Mouse (Mus musculus) stomach, postnatal 0 days (tissue): ENCODE measurements around the gene Coro2b. TPM values are rescaled to one million over a fixed set of nuclear protein-coding genes. Genes with fewer than 3 reads are reported as not detected.
A peak's percentile ranks its signal among the peaks of the same experiment; 100 is the strongest.

Source experiments
- ATAC-seq: fragments of 200-750 bp; cut with Nextera tagmentation; 2 replicates; pipeline ENCODE4 v1.8.0; 2017; ENCODE audit not compliant: low FRiP score, low TSS enrichment
- DNase-seq: peaks from one replicate; pipeline ENCODE4 v3.0.0-alpha.2; 2016; ENCODE audit warnings: low spot score
- H3K27ac ChIP-seq: fragments of 300-500 bp; sonication (generic); replicated peaks from 2 replicates; pipeline ENCODE4 v1.5.1; 2014; ENCODE audit warnings: mild to moderate bottlenecking, control low read depth
- H3K27me3 ChIP-seq: fragments of 300-500 bp; sonication (generic); 2 replicates; pipeline ENCODE4 v1.6.1; 2014; ENCODE audit warnings: low read length; ENCODE audit not compliant: control insufficient read depth, insufficient read depth
- H3K36me3 ChIP-seq: fragments of 300-500 bp; sonication (generic); 2 replicates; pipeline ENCODE4 v1.6.1; 2014; ENCODE audit warnings: low read length, mixed read lengths; ENCODE audit not compliant: control insufficient read depth, insufficient read depth
- H3K4me1 ChIP-seq: fragments of 300-500 bp; sonication (generic); replicated peaks from 2 replicates; pipeline ENCODE4 v1.6.1; 2014; ENCODE audit warnings: antibody characterized with exemption; ENCODE audit not compliant: control insufficient read depth, insufficient read depth
- H3K4me2 ChIP-seq: fragments of 300-500 bp; sonication (generic); replicated peaks from 2 replicates; pipeline ENCODE4 v1.6.1; 2014; ENCODE audit warnings: low read depth, mild to moderate bottlenecking, control low read depth, moderate library complexity
- H3K4me3 ChIP-seq: fragments of 300-500 bp; sonication (generic); 2 replicates; pipeline ENCODE4 v1.5.1; 2014; ENCODE audit warnings: low read depth, low read length, control low read depth
- H3K9ac ChIP-seq: fragments of 300-500 bp; sonication (generic); 2 replicates; pipeline ENCODE4 v1.6.1; 2014; ENCODE audit warnings: mild to moderate bottlenecking, low read length, control low read depth, mixed read lengths
- H3K9me3 ChIP-seq: fragments of 300-500 bp; sonication (generic); 2 replicates; pipeline ENCODE4 v1.6.1; 2016; ENCODE audit warnings: low read length; ENCODE audit not compliant: control insufficient read depth
- CTCF ChIP-seq: IDR thresholded peaks from 2 replicates; pipeline ENCODE4 v1.5.1; 2016; ENCODE audit warnings: antibody characterized with exemption, low read depth, mild to moderate bottlenecking, moderate library complexity
- EP300 ChIP-seq: optimal IDR thresholded peaks from 2 replicates; pipeline ENCODE3; 2016; ENCODE audit warnings: antibody characterized with exemption
- WGBS: fragments of 180-500 bp; shearing (Covaris S2); extraction: QIAGEN DNeasy Blood & Tissue Kit; methylation state at CpG from one replicate; pipeline ENCODE4 v1.1.7; 2014; 5-methylcytosine and 5-hydroxymethylcytosine counted together
- polyA plus RNA-seq: library from polyadenylated mRNA; unstranded; fragments of >200 nt; fragmentation: Nextera tagmentation; extraction: Ambion mirVana; gene quantifications from 2 replicates; pipeline ENCODE4 v1.2.1, GENCODE M21; 2015

The Coro2b gene
- polyA plus RNA-seq, 1 experiment from 2014 or later: 4.9 TPM

DNA sequence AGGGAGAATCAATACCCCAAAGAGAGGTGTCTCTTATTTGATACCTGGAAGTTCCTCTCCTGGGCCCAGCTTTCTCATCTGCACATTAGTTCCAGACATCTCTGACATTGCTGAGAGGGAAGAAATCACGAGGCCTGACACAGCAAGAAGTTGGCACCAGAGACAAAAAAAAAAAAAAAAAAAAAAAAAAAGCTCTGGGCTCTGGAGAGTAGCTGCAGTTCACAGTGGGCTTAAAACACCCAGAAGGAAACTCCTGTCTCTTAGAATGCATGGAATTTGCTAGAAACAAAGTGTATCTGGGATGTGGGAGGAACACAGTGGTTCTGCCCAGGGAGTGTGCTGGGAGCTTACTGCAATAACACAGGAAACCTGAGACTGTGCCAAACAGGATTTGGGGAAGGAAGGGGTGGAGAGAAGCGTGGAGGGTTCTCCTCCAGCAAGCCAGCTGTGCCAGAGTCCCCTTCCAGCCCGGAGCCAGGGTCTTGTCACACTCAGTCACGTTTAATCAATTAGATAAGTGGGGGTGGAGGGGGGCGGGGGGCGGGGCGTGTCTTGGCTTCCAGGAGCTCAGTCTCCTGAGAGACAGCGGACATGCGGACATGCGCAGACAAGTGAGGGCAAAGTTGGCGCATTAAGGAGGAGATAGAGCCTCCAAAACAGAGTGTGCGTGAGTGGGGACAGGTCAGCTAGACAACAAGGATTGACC lies 101.1 kb downstream of the Coro2b start:
- 0 out of 2 replicates have a peak, but pooled peaks cover 2% of the 10 kb centered on the region for H3K4me1 ChIP-seq
- 0 out of 2 replicates have a peak overlapping the region, but pooled peaks have one; percentile 2 for H3K9ac ChIP-seq
- H3K9me3 ChIP-seq: no peaks in the 10 kb centered on the region
- WGBS: 5% methylated on average over 12 of the region's 12 CpGs
- H3K36me3 ChIP-seq: no peaks in the 10 kb centered on the region
- peak; percentile 75 for ATAC-seq
- TF ChIP-seq EP300 (no peak), CTCF (no peak)
- peak; percentile 72 for DNase-seq
- no peaks in the 10 kb centered on the region for H3K27me3 ChIP-seq
- H3K4me3 ChIP-seq: no peak overlapping the region
- peak overlapping the region; percentile 37 for H3K4me2 ChIP-seq
- peak overlapping the region; percentile 65 for H3K27ac ChIP-seq

DNA sequence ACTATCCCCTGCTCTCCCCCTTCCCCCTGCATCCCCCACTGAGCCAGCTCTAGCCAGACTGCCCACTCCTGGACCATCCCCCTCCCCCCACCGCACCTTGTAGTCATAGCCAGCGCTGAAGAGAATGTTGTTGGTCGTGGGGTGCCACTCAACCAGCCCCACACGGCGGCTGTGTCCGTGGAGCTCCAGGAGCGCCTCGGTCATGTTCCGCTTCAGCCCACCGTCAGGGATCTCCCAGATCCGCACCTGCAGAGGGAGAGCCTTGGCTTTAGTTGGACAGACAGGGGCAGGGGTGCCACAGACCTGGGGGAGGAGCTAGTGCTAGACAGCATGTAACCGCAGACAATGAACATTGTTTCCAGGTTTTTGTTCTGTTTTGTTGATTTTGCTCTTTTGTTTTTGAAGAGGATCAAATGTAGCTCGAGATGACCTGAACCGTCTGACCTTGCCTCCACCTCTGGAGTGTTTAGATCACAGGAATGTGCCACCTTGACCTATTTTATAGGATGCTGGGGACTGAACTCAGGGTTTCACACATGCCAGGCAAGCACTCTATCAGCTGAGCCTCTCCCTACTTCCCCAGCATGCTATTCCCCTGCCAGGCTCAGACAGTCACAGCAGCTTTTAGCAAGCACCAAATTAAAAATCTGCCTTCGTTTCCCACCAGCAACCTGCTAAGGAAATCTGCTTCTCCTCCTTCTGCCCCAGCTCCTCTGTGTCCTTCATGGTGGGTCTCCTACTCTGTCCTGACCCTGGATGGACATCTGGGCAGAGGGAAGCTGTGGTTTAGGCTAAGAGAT lies 104.4 kb downstream of the Coro2b start:
- no peak for TF ChIP-seq CTCF
- H3K27ac ChIP-seq: no peak overlapping the region
- H3K36me3 ChIP-seq: no peaks in the 10 kb centered on the region
- no peak overlapping the region for H3K9ac ChIP-seq
- no peak for ATAC-seq
- no peaks in the 10 kb centered on the region for H3K9me3 ChIP-seq
- H3K27me3 ChIP-seq: no peaks in the 10 kb centered on the region
- no peaks in the 10 kb centered on the region for H3K4me1 ChIP-seq
- H3K4me2 ChIP-seq: no peak overlapping the region
- no peak for DNase-seq
- 69% methylated on average over 15 of the region's 15 CpGs for WGBS
- H3K4me3 ChIP-seq: no peak overlapping the region

DNA sequence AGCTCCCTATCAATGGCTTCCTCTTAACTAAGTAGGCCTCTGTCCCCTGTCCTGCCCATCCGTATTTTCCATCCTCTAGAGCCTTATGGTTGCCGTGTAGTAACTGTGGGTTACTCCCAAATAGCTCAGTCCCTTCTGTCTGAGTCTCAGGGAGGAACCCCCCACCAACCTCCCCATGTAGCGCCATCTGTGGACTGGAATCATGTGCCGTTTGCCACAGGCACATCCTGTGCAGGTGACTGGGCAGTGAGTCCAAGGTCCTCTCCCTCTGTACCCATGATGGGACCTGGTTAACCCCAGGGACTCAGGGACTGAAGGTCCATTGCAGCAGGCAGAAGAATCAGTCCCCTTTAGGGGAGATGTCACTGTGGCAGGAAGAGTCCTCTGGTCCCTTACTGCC lies 106.1 kb downstream of the Coro2b start:
- no peak overlapping the region for H3K4me2 ChIP-seq
- H3K9ac ChIP-seq: no peak overlapping the region
- no peaks in the 10 kb centered on the region for H3K36me3 ChIP-seq
- H3K9me3 ChIP-seq: no peaks in the 10 kb centered on the region
- ATAC-seq (no peak), DNase-seq (no peak)
- H3K27me3 ChIP-seq: no peaks in the 10 kb centered on the region
- H3K4me3 ChIP-seq: no peak overlapping the region
- no peak for TF ChIP-seq CTCF
- no peak for TF ChIP-seq EP300
- no peaks in the 10 kb centered on the region for H3K4me1 ChIP-seq
- no peak overlapping the region for H3K27ac ChIP-seq
- 96% methylated on average over 4 of the region's 4 CpGs for WGBS

DNA sequence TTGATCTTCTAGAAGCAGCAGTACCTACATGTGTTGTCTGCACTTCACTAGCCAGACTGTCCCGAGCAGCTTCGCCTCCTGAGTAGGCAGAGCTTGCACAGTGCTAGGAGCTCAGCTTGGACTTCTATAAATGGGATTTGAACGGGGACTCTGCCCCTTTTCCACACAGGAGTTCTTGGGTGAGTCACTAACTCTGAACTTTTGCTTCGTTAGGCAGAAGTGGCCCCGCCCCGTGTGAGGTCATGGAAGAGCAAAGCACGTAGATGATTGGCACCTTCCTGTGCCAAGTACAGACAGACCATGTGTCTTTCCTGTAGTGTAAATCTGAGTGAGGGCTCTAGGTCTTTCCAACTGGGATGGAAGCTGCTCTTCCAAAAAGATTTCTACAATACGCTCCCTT lies 109.8 kb downstream of the Coro2b start:
- peak; percentile 77 for DNase-seq
- peak; percentile 76 for ATAC-seq
- WGBS: 62% methylated on average over 8 of the region's 8 CpGs
- Histone ChIP-seq H3K4me2 (no peak overlapping the region), H3K9me3 (no peaks in the 10 kb centered on the region), H3K9ac (no peak overlapping the region), H3K27ac (no peak overlapping the region), H3K27me3 (no peaks in the 10 kb centered on the region), H3K4me1 (no peaks in the 10 kb centered on the region), H3K36me3 (no peaks in the 10 kb centered on the region), H3K4me3 (no peak overlapping the region)
- TF ChIP-seq CTCF (no peak), EP300 (no peak)

DNA sequence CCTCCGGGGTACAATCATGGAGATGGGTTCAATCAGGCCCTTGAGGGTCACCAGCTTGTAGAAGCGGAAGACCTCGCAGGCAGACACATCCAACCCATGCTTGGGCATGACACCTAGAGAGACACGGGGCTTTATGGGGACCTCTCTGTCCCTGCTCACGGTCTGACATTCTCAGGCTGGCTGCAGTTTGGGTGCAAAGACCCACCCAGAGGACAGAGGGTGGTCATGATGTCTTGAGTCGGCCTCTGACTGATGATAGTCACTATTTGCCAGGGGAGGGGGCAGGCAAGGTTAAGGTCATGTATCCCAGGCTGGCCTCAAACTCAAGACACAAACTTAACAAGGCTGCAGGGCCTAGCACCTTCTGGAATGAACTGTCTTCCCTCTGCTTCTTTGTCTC lies 110.3 kb downstream of the Coro2b start:
- Histone ChIP-seq H3K9ac (no peak overlapping the region), H3K9me3 (no peaks in the 10 kb centered on the region), H3K27ac (no peak overlapping the region), H3K4me1 (no peaks in the 10 kb centered on the region), H3K4me2 (no peak overlapping the region), H3K4me3 (no peak overlapping the region), H3K27me3 (no peaks in the 10 kb centered on the region), H3K36me3 (no peaks in the 10 kb centered on the region)
- DNase-seq (no peak), ATAC-seq (no peak)
- WGBS: 90% methylated on average over 6 of the region's 6 CpGs
- TF ChIP-seq EP300: no peak
- no peak for TF ChIP-seq CTCF

DNA sequence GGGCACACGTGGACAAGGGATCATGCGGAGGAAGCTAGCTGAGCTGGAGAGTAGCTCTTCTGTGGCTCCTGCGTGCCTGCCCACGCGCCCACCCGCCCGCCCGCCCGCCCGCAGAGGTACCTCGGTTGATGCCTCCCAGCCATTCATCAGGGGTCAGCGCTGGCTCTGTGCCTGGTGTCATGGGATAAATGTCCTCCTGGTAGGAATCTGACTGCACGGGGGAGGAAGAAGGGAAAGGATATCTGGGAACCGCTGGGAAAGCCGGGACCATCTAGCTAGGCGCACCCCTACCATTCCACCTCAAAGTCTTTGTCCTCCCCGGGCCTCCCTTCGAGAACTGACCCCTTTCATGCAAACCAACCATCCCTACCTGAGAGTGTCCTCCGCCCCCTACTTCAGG lies 110.8 kb downstream of the Coro2b start:
- DNase-seq (no peak), ATAC-seq (no peak)
- Histone ChIP-seq H3K9ac (no peak overlapping the region), H3K27me3 (no peaks in the 10 kb centered on the region), H3K4me1 (no peaks in the 10 kb centered on the region), H3K4me3 (no peak overlapping the region), H3K4me2 (no peak overlapping the region), H3K36me3 (no peaks in the 10 kb centered on the region), H3K9me3 (no peaks in the 10 kb centered on the region), H3K27ac (no peak overlapping the region)
- no peak for TF ChIP-seq EP300
- no peak for TF ChIP-seq CTCF
- WGBS: 91% methylated on average over 19 of the region's 19 CpGs
